Mouse (Mus musculus) stomach, adult 2 months (tissue): ENCODE results near the gene Dag1. TPM values are rescaled to one million over a fixed set of nuclear protein-coding genes. Genes with fewer than 3 reads are reported as not detected.

ENCODE experiments used
- polyA plus RNA-seq: library from polyadenylated mRNA; depleted of rRNA; stranded (reverse); fragments of >200 nt; gene quantifications from 2 replicates; pipeline ENCODE4 v1.2.3, GENCODE M21; 2012; rRNA removed

Gene Dag1
- polyA plus RNA-seq: 28.8 and 36.6 TPM in 2 replicates

GRCm38 (mm10) chr9:108263690-108264190 lies at the start of gene Dag1:
Gene Dag1, minus strand, starts transcription at chr9:108263958.

DNA sequence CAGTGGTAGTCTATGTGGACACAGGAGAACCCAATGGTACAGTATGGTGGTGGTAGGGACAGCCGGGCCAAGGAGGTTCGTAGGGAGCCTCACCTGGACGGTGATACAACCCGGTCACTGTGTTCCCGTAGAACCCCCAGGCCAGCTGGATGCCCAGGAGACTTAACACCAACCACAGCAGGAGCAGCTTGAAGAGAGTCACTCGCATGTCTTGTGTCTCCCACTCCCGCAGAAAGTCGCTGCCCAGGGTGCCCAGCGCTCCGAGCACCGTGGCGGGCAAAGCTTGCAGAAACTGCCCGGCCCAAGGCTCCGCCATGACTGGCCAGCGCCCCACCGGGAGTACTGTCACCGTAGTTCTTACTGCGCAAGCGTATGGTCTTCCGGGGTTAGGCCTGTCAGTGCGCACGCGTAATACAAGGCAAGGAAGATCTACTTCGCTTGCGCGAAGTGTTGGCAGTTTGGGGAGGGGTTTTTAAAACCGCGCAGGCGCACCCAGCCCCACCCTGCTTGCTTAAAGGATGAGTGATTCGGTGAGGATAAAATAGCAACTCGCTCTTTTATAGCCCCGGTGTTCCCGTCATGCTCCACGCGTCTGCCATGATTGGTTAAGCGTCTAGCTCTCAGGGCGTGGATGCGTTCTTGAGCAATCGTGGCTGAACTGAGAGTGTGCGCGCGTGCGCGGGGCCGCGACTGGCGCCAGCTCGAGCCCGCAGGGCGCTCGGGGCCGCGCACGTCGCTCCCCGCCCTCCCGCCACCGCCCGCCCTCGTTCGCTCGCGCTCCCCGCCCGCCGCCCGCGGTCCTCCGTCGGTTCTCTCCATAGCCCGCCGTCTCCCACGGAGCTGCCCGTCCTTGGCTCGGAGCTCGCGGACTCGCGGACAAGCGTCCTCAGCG lies 42.1 kb upstream of the Dag1 start, which contains the start of the genes Rhoa and Tcta:
Gene Rhoa (plus strand): TSS at position 501 of the 892 bp plus-strand sequence.
Gene Tcta (minus strand): TSS at position 532 of the 892 bp plus-strand sequence.

DNA sequence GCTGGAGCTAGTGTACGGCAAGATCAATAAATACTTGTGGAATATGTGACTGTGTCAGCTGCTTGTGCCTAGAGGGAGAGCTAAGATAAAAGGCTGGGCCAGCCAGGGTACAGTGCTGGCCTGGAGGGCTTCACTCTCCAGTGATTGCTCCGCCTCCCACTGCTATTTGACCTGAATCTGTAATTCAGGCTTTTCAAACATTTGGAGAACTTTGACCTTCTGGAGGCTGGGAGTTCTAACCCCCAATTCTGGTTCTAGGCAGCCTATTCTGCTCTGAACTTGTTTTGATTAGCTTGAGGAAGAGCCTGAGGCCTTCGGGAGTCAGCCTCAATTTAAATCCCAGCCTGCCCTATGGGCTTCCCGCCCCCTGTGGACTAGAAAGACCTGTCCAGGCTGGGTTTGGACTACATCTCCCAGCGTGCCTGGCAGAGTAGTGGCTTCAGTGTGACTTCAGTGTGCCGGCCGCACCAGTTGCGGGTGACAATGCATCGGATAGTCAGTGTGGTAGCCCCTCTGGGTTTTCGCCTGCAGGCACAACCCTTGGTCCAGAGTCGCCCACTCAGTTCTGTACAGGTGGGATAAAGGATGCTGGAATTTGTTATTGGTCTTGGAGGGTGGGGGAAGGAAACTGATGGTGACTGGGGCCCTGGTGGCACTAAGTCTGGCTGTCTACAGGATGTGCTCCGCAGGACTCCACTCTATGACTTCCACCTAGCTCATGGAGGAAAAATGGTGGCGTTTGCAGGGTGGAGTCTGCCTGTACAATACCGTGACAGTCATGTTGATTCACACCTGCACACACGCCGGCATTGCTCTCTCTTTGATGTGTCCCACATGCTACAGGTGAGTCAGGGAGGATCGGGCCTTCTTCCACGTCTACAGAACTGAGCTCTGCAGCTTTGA lies 32.9 kb upstream of the Dag1 start, which contains the start of gene Amt:
Gene Amt (plus strand): TSS at position 401 of the 903 bp plus-strand sequence.

DNA sequence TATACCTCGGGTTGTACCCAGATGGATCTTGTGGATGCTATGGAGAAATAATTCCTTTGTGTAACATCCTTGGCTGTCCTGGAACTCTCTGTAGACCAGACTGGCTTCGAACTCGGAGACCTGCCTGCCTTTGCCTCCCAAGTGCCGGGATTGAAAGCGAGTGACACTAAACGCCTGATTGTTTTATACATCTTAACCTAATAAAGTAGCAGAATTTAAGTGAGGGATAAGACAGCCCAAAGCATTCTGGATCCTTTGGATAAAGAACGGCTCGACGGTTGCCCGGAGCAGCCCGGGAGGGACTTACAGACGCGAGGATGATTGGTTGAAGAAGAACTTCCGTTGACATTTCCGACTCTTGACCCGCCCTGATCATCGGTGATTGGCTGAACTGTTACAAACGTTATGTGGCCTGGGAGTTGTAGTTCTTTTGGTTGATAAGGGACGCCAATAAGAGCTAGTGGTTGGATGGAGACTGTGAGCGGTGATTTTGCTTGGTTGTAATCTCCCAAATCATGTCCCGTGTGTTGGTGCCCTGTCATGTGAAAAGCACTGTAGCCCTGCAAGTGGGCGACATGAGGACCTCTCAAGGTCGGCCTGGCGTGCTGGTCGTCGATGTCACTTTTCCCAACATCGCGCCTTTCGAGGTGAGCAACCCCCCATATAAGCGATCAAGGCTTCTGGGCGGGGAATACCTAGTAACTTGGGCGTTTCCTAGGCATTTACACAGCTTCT lies 26.4 kb upstream of the Dag1 start, which contains the start of gene Nicn1:
Gene Nicn1 (plus strand): TSS at position 414 of the 735 bp plus-strand sequence.

GRCm38 (mm10) chr9:108189787-108190679 lies 73.7 kb downstream of the Dag1 start, which contains the start of gene Bsn:
Gene Bsn, minus strand, starts transcription at chr9:108190384.

Other genes starting within 250 kb of the Dag1 start
- gene Gmppb, start 214.7 kb downstream of the Dag1 start, polyA plus RNA-seq: 12.7 and 13.3 TPM in 2 replicates
- gene Amigo3, start 210.8 kb downstream of the Dag1 start, polyA plus RNA-seq: 4.8 and 8.3 TPM in 2 replicates
- gene Mst1, start 183.5 kb downstream of the Dag1 start, polyA plus RNA-seq: 1.8 and 2.7 TPM in 2 replicates
- 37.7 and 49.7 TPM in 2 replicates for gene Rnf123, start 180.6 kb downstream of the Dag1 start, polyA plus RNA-seq
- gene Apeh, start 169.4 kb downstream of the Dag1 start, polyA plus RNA-seq: 65.0 and 72.5 TPM in 2 replicates
- gene Bsn, start 73.6 kb downstream of the Dag1 start, polyA plus RNA-seq: 0.91 and 0.92 TPM in 2 replicates
- 6.8 and 6.9 TPM in 2 replicates for gene Nicn1, start 26.5 kb upstream of the Dag1 start, polyA plus RNA-seq
- 3.2 TPM in 2 replicates for gene Amt, start 32.9 kb upstream of the Dag1 start, polyA plus RNA-seq
- 59.7 and 90.1 TPM in 2 replicates for gene Rhoa, start 42.2 kb upstream of the Dag1 start, polyA plus RNA-seq
- 28.8 and 29.1 TPM in 2 replicates for gene Tcta, start 42.2 kb upstream of the Dag1 start, polyA plus RNA-seq
- 883 and 1,488 TPM in 2 replicates for gene Gpx1, start 74.9 kb upstream of the Dag1 start, polyA plus RNA-seq
- 30.4 and 31.9 TPM in 2 replicates for gene Usp4, start 83.9 kb upstream of the Dag1 start, polyA plus RNA-seq
- gene 1700102P08Rik, start 128.8 kb upstream of the Dag1 start, polyA plus RNA-seq: 0.24 TPM in 1 of 2 replicates, not detected in the other
- gene Ccdc36, start 164.5 kb upstream of the Dag1 start, polyA plus RNA-seq: not detected in 2 replicates
- not detected in 2 replicates for gene BC048562, start 172.5 kb upstream of the Dag1 start, polyA plus RNA-seq
- gene Ccdc71, start 196.6 kb upstream of the Dag1 start, polyA plus RNA-seq: 9.5 and 10.1 TPM in 2 replicates
- gene Klhdc8b, start 197.6 kb upstream of the Dag1 start, polyA plus RNA-seq: 35.5 and 42.0 TPM in 2 replicates
- 38.1 and 42.5 TPM in 2 replicates for gene Lamb2, start 215.8 kb upstream of the Dag1 start, polyA plus RNA-seq
- 45.4 and 45.6 TPM in 2 replicates for gene Usp19, start 226.6 kb upstream of the Dag1 start, polyA plus RNA-seq
- 95.3 and 101 TPM in 2 replicates for gene Qars, start 243.7 kb upstream of the Dag1 start, polyA plus RNA-seq